Mouse (Mus musculus) ovary, postnatal 14 days (tissue): ENCODE data around the gene Mtrf1.
"Not testable (repeated sequence)": the region's sequence is repeated elsewhere in the genome, so short reads cannot be mapped to it uniquely, and the experiment has no call there.

Experiments used
- DNase-seq: peaks from one replicate; pipeline ENCODE4 v3.0.0; 2022; ENCODE audit warnings: low spot score

Gene Mtrf1

GRCm38 (mm10) chr14:79445055-79445620 lies 47.6 kb downstream of the Mtrf1 start:
- DNase-seq = no peak

GRCm38 (mm10) chr14:79451681-79452590 lies 54.4 kb downstream of the Mtrf1 start, which contains the start of gene Kbtbd6:
Gene Kbtbd6 (plus strand): TSS chr14:79451835.
- peak; percentile 59 for DNase-seq

- DNase-seq = not testable (repeated sequence)
Measured at GRCm38 (mm10) chr14:79452591-79452934, 55.0 kb downstream of the Mtrf1 start.

- no peak for DNase-seq
Measured at GRCm38 (mm10) chr14:79460401-79460800, 62.8 kb downstream of the Mtrf1 start.

GRCm38 (mm10) chr14:79460988-79461387 lies 63.4 kb downstream of the Mtrf1 start:
- no peak for DNase-seq

GRCm38 (mm10) chr14:79465623-79466022 lies 68.1 kb downstream of the Mtrf1 start:
- no peak for DNase-seq

GRCm38 (mm10) chr14:79467621-79468020 lies 70.0 kb downstream of the Mtrf1 start:
- peak; percentile 40 for DNase-seq
